Mouse (Mus musculus) lung, postnatal 0 days (tissue): ENCODE measurements around the gene Gm9195. TPM values are rescaled to one million over a fixed set of nuclear protein-coding genes. Genes with fewer than 3 reads are reported as not detected.

Experiments
- ATAC-seq: fragments of 200-750 bp; cut with Nextera tagmentation; 2 replicates; pipeline ENCODE4 v1.8.0; 2017; ENCODE audit warnings: moderate library complexity
- DNase-seq: peaks from one replicate; pipeline ENCODE4 v3.0.0-alpha.2; 2016; ENCODE audit warnings: low spot score
- H3K27ac ChIP-seq: fragments of 300-500 bp; sonication (generic); 2 replicates; pipeline ENCODE4 v1.5.1; 2014; ENCODE audit warnings: antibody characterized with exemption, mild to moderate bottlenecking, low read length, mixed read lengths
- H3K27me3 ChIP-seq: fragments of 300-500 bp; sonication (generic); replicated peaks from 2 replicates; pipeline ENCODE4 v1.6.1; 2014; ENCODE audit warnings: low read length, mixed read lengths; ENCODE audit not compliant: insufficient read depth
- H3K36me3 ChIP-seq: fragments of 300-500 bp; sonication (generic); 2 replicates; pipeline ENCODE4 v1.6.1; 2014; ENCODE audit warnings: low read length, mixed read lengths; ENCODE audit not compliant: insufficient read depth
- H3K4me1 ChIP-seq: fragments of 300-500 bp; sonication (generic); 2 replicates; pipeline ENCODE4 v1.6.1; 2014; ENCODE audit warnings: antibody characterized with exemption, low read depth, low read length, mixed read lengths; ENCODE audit not compliant: insufficient read depth
- H3K4me2 ChIP-seq: fragments of 300-500 bp; sonication (generic); replicated peaks from 2 replicates; pipeline ENCODE4 v1.6.1; 2014; ENCODE audit warnings: low read depth, mild to moderate bottlenecking, low read length, moderate library complexity, mixed read lengths
- H3K4me3 ChIP-seq: fragments of 300-500 bp; sonication (generic); 2 replicates; pipeline ENCODE4 v1.5.1; 2014; ENCODE audit warnings: low read depth, low read length
- H3K9ac ChIP-seq: fragments of 300-500 bp; sonication (generic); replicated peaks from 2 replicates; pipeline ENCODE4 v1.6.1; 2014; ENCODE audit warnings: low read depth, mild to moderate bottlenecking
- H3K9me3 ChIP-seq: fragments of 300-500 bp; sonication (generic); 2 replicates; pipeline ENCODE4 v1.6.1; 2016; ENCODE audit warnings: low read length, mixed read lengths
- CTCF ChIP-seq: IDR thresholded peaks from 2 replicates; pipeline ENCODE4 v1.5.1; 2016; ENCODE audit warnings: antibody characterized with exemption, mild to moderate bottlenecking
- EP300 ChIP-seq: IDR thresholded peaks from 2 replicates; pipeline ENCODE4 v1.6.1; 2016; ENCODE audit warnings: antibody characterized with exemption, mild to moderate bottlenecking, control low read depth
- WGBS: fragments of 180-500 bp; shearing (Covaris S2); extraction: QIAGEN DNeasy Blood & Tissue Kit; methylation state at CpG from one replicate; pipeline ENCODE4 v1.1.7; 2014; 5-methylcytosine and 5-hydroxymethylcytosine counted together
- polyA plus RNA-seq: library from polyadenylated mRNA; unstranded; fragments of >200 nt; fragmentation: Nextera tagmentation; extraction: Ambion mirVana; gene quantifications from 2 replicates; pipeline ENCODE4 v1.2.1, GENCODE M21; 2015

The Gm9195 gene
- polyA plus RNA-seq, 1 experiment from 2014 or later, result not detected

GRCm38 (mm10) chr14:72389696-72390095 is 101.9 kb downstream of the Gm9195 start:
- H3K4me2 ChIP-seq, result no peak overlapping the region
- ATAC-seq (peak; percentile 93), DNase-seq (peak; percentile 86)
- 46% methylated on average over 1 of the region's 1 CpGs for WGBS
- H3K9ac ChIP-seq, result no peak overlapping the region
- no peaks in the 10 kb centered on the region for H3K36me3 ChIP-seq
- no peaks in the 10 kb centered on the region for H3K27me3 ChIP-seq
- TF ChIP-seq CTCF, result peak; percentile 7; the same call in 1 of the 2 replicates
- TF ChIP-seq EP300, result no peak
- no peak overlapping the region for H3K27ac ChIP-seq
- no peak overlapping the region for H3K4me3 ChIP-seq
- H3K9me3 ChIP-seq, result no peaks in the 10 kb centered on the region
- no peaks in the 10 kb centered on the region for H3K4me1 ChIP-seq

DNA sequence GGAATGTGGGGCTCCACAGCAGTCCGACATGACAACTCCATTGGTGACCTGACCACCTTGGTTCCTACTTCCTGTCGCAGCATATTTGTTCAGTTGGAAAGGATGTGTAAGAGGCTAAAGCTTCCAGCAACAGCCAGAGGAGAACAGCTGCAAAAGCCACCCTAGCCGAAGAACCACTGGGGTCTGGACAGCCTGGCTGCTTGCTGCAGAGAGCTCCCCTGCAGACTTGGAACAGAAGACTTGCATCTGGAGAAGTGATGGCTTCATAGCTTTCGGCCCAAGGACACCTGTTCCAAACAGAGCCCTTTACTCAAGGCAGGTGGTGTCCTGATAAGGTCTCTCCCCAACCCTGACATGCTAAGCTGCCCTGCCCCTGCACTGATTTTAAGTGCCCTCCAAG is 102.3 kb downstream of the Gm9195 start:
- no peak overlapping the region for H3K4me2 ChIP-seq
- no peaks in the 10 kb centered on the region for H3K27me3 ChIP-seq
- no peak overlapping the region for H3K9ac ChIP-seq
- H3K9me3 ChIP-seq, result no peaks in the 10 kb centered on the region
- ATAC-seq (peak; percentile 60), DNase-seq (peak; percentile 34)
- no peaks in the 10 kb centered on the region for H3K4me1 ChIP-seq
- H3K4me3 ChIP-seq, result no peak overlapping the region
- 53% methylated on average over 4 of the region's 4 CpGs for WGBS
- H3K36me3 ChIP-seq, result no peaks in the 10 kb centered on the region
- TF ChIP-seq CTCF, result no peak
- TF ChIP-seq EP300, result no peak
- H3K27ac ChIP-seq, result no peak overlapping the region

DNA sequence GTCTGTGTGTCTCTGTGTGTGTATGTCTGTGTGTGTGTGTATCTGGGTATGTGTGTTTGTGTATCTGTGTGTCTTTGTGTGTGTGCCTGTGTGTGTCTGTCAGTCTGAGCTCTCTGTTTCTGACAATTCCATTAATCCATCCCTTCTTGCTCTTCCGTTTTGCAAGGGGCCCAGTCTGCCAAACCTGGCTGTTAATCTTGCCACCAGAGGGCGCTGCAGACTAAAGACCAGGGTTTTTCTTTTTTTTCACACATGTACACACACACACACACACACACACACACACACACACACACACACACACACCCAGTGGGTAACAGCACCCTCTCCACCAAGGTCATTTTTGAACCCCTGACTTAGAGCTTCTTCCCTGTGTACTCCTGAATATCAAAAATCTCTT is 114.4 kb downstream of the Gm9195 start:
- Histone ChIP-seq H3K27me3 (no peaks in the 10 kb centered on the region), H3K27ac (no peak overlapping the region), H3K36me3 (no peaks in the 10 kb centered on the region), H3K9ac (no peak overlapping the region), H3K9me3 (no peaks in the 10 kb centered on the region), H3K4me1 (no peaks in the 10 kb centered on the region), H3K4me2 (no peak overlapping the region), H3K4me3 (no peak overlapping the region)
- WGBS, result 9% methylated on average over 2 of the region's 2 CpGs
- ATAC-seq (no peak), DNase-seq (peak; percentile 46)
- TF ChIP-seq CTCF (peak; percentile 75), EP300 (no peak)

Other genes with a start within 250 kb of the Gm9195 start
- gene Fndc3a, start 218.2 kb upstream of the Gm9195 start, polyA plus RNA-seq, result 33.5 and 40.2 TPM in 2 replicates